Mouse (Mus musculus): Measurements from ENCODE around the gene Smarcb1. TPM values are rescaled to one million over a fixed set of nuclear protein-coding genes. Genes with fewer than 3 reads are reported as not detected.
A peak's percentile ranks its signal among the peaks of the same experiment; 100 is the strongest.

The Smarcb1 gene
- 138 and 140 TPM in 2 replicates for polyA plus RNA-seq (2015; fragmentation: Nextera tagmentation; extraction: Ambion mirVana)

GRCm38 (mm10) chr10:75921026-75921725 lies at the start of gene Smarcb1:
Gene Smarcb1, minus strand, starts transcription at chr10:75921617.
- DNase-seq (ENCODE audit: low spot score): peak; percentile 96

GRCm38 (mm10) chr10:75954381-75954811 lies 33.0 kb upstream of the Smarcb1 start, which contains the start of gene Gm5134:
Gene Gm5134, plus strand, starts transcription at chr10:75954514.
- peak; percentile 51 for DNase-seq (ENCODE audit: low spot score)

GRCm38 (mm10) chr10:75951424-75952050 lies 30.1 kb upstream of the Smarcb1 start:
- DNase-seq (ENCODE audit: low spot score): peak; percentile 73

- peak; percentile 69 for DNase-seq (ENCODE audit: low spot score)
Measured at GRCm38 (mm10) chr10:75950791-75951210, 29.4 kb upstream of the Smarcb1 start.

- no peak for DNase-seq (ENCODE audit: low spot score)
Measured at GRCm38 (mm10) chr10:75949053-75950045, 27.9 kb upstream of the Smarcb1 start.

- no peak for DNase-seq (ENCODE audit: low spot score)
Measured at GRCm38 (mm10) chr10:75948079-75948478, 26.7 kb upstream of the Smarcb1 start.

- no peak for DNase-seq (ENCODE audit: low spot score)
Measured at GRCm38 (mm10) chr10:75945896-75946295, 24.5 kb upstream of the Smarcb1 start.

- no peak for DNase-seq (ENCODE audit: low spot score)
Measured at GRCm38 (mm10) chr10:75945213-75945612, 23.8 kb upstream of the Smarcb1 start.

- DNase-seq (ENCODE audit: low spot score): no peak
Measured at GRCm38 (mm10) chr10:75944066-75944772, 22.8 kb upstream of the Smarcb1 start.

GRCm38 (mm10) chr10:75942736-75943477 lies 21.5 kb upstream of the Smarcb1 start, which contains the start of gene Vpreb3:
Gene Vpreb3, plus strand, starts transcription at chr10:75943057.
- DNase-seq (ENCODE audit: low spot score): no peak

GRCm38 (mm10) chr10:75941042-75941824 lies 19.8 kb upstream of the Smarcb1 start:
- DNase-seq (ENCODE audit: low spot score): no peak

GRCm38 (mm10) chr10:75940520-75940919 lies 19.1 kb upstream of the Smarcb1 start, which contains the start of gene Gm867:
Gene Gm867, minus strand, starts transcription at chr10:75940672.
- no peak for DNase-seq (ENCODE audit: low spot score)

GRCm38 (mm10) chr10:75939481-75940234 lies 18.2 kb upstream of the Smarcb1 start:
- no peak for DNase-seq (ENCODE audit: low spot score)

GRCm38 (mm10) chr10:75937851-75938643 lies 16.6 kb upstream of the Smarcb1 start:
- DNase-seq (ENCODE audit: low spot score): no peak

- DNase-seq (ENCODE audit: low spot score): no peak
Measured at GRCm38 (mm10) chr10:75936909-75937667, 15.7 kb upstream of the Smarcb1 start.

- DNase-seq (ENCODE audit: low spot score): peak; percentile 78
Measured at GRCm38 (mm10) chr10:75935680-75936541, 14.5 kb upstream of the Smarcb1 start, which contains the start of gene Mmp11. Gene Mmp11, minus strand, starts transcription at chr10:75936496.
